Mouse (Mus musculus) forebrain, embryonic 16.5 days (tissue): ENCODE measurements around the gene Scd4. TPM values are rescaled to one million over a fixed set of nuclear protein-coding genes. Genes with fewer than 3 reads are reported as not detected.

Experiments used
- ATAC-seq: fragments of 200-750 bp; cut with Nextera tagmentation; 2 replicates; pipeline ENCODE4 v1.8.0; 2017; ENCODE audit warnings: mild to moderate bottlenecking, moderate library complexity
- H3K27ac ChIP-seq: fragments of 300-500 bp; sonication (generic); 2 replicates; pipeline ENCODE4 v1.5.1; 2014; ENCODE audit warnings: low read length, control low read depth
- H3K27me3 ChIP-seq: fragments of 300-500 bp; sonication (generic); replicated peaks from 2 replicates; pipeline ENCODE4 v1.6.1; 2014; ENCODE audit warnings: low read length; ENCODE audit not compliant: control insufficient read depth, insufficient read depth
- H3K36me3 ChIP-seq: fragments of 300-500 bp; sonication (generic); 2 replicates; pipeline ENCODE4 v1.6.1; 2014; ENCODE audit not compliant: control insufficient read depth, insufficient read depth
- H3K4me1 ChIP-seq: fragments of 300-500 bp; sonication (generic); replicated peaks from 2 replicates; pipeline ENCODE4 v1.6.1; 2014; ENCODE audit warnings: low read length; ENCODE audit not compliant: control insufficient read depth, insufficient read depth
- H3K4me2 ChIP-seq: fragments of 300-500 bp; sonication (generic); 2 replicates; pipeline ENCODE4 v1.6.1; 2014; ENCODE audit warnings: mild to moderate bottlenecking, low read length, control low read depth
- H3K4me3 ChIP-seq: fragments of 300-500 bp; sonication (generic); replicated peaks from 2 replicates; pipeline ENCODE4 v1.5.1; 2014; ENCODE audit warnings: mild to moderate bottlenecking, low read length, control low read depth
- H3K9ac ChIP-seq: fragments of 300-500 bp; sonication (generic); replicated peaks from 2 replicates; pipeline ENCODE4 v1.6.1; 2014; ENCODE audit warnings: low read depth, low read length, control low read depth
- H3K9me3 ChIP-seq: fragments of 300-500 bp; sonication (generic); 2 replicates; pipeline ENCODE4 v1.6.1; 2016; ENCODE audit warnings: low read length; ENCODE audit not compliant: control insufficient read depth
- WGBS: fragments of 180-500 bp; shearing (Covaris S2); extraction: QIAGEN DNeasy Blood & Tissue Kit; methylation state at CpG from one replicate; pipeline ENCODE4 v1.1.7; 2014; 5-methylcytosine and 5-hydroxymethylcytosine counted together
- polyA plus RNA-seq: library from polyadenylated mRNA; unstranded; fragments of >200 nt; fragmentation: Nextera tagmentation; extraction: Ambion mirVana; gene quantifications from 2 replicates; pipeline ENCODE4 v1.2.1, GENCODE M21; 2015

The Scd4 gene
- polyA plus RNA-seq, 1 experiment from 2014 or later = 0.16 TPM

DNA sequence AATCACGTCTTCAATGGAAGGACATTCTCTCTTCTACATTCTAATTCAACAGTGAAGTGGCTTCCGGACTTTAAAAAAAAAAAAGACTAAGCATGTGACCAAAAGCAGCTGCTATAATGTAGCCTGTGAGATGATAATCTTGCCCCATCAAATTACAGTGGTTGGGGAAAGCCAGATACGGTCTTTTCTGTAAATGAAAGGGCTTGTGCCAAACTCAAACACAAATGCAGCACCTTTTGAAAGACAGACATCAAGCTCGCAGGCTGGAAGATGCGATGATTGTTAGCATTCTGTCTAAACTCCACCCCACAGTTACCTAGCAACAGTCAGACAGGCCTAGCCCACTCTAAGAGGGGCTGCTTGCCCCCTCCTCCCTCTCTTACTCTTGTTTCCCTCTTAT lies 22.1 kb upstream of the Scd4 start:
- H3K9ac ChIP-seq = no peak overlapping the region
- no peak overlapping the region for H3K27ac ChIP-seq
- WGBS = 21% methylated on average over 5 of the region's 5 CpGs

DNA sequence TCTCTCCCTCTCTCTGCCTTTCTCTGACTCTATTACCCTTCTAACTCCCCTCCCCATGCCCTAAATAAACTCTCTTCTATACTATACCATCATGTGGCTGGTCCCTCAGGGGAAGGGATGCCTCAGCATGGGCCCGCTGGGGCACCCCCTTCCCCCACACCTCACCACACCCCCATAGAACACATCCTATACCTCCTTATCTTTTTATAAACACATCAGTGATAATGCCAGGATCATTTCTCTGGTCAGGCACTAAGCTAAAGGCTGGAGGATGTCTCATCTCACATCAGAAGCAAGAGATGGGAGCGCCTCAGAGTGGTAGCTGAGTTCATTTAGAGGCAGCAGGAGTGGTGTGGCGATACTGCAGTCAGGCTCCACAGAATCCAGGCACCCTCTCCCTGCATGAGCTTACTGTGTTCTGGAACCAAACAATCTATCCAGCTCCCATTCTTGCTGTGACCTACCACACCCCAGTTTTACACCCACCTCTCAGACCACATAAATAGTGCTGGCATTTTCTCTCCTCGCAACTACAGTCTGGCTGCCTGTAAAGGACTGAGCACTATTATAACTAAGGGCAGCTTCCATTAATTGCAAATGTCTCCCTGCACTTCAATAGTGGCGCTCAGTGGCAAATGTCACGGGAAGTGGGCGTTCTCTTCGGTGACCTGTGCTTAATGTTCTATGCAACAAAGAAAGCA lies 21.4 kb upstream of the Scd4 start:
- Histone ChIP-seq H3K4me1 (peaks cover 16% of the 10 kb centered on the region), H3K27ac (no peak overlapping the region), H3K4me2 (no peak overlapping the region), H3K36me3 (peaks cover 5% of the 10 kb centered on the region; the same call in 1 of the 2 replicates), H3K27me3 (no peaks in the 10 kb centered on the region), H3K4me3 (no peak overlapping the region), H3K9ac (no peak overlapping the region), H3K9me3 (no peaks in the 10 kb centered on the region)
- ATAC-seq = no peak
- 52% methylated on average over 8 of the region's 8 CpGs for WGBS

More for the DNA sequence above, 22.1 kb upstream of the Scd4 start:
- H3K4me3 ChIP-seq = no peak overlapping the region
- H3K4me1 ChIP-seq = peaks cover 19% of the 10 kb centered on the region
- no peaks in the 10 kb centered on the region for H3K9me3 ChIP-seq
- ATAC-seq = no peak
- H3K36me3 ChIP-seq = peaks cover 11% of the 10 kb centered on the region; the same call in 1 of the 2 replicates
- no peaks in the 10 kb centered on the region for H3K27me3 ChIP-seq
- no peak overlapping the region for H3K4me2 ChIP-seq

DNA sequence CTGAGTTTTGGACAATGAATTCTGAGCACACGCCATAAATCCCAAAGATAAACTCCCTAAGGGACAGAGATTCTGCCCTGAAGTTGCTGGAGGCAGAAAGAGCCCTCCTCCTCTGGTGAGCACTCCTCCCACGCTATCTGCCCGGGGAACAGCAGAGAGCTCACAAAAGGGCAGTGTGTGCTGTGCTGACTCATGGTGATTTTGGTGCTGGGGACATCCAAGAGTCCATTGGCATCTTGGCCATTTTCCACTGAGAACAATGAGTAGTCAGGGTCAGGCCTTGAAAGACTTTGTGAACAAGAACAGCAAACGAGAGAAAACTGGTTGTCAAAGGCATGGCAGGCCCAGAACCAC lies 20.9 kb upstream of the Scd4 start:
- ATAC-seq = no peak
- H3K4me2 ChIP-seq = no peak overlapping the region
- H3K36me3 ChIP-seq = no peaks in the 10 kb centered on the region
- peaks cover 16% of the 10 kb centered on the region for H3K4me1 ChIP-seq
- H3K4me3 ChIP-seq = no peak overlapping the region
- no peaks in the 10 kb centered on the region for H3K27me3 ChIP-seq
- H3K9ac ChIP-seq = no peak overlapping the region
- no peak overlapping the region for H3K27ac ChIP-seq
- 17% methylated on average over 4 of the region's 4 CpGs for WGBS
- no peaks in the 10 kb centered on the region for H3K9me3 ChIP-seq

DNA sequence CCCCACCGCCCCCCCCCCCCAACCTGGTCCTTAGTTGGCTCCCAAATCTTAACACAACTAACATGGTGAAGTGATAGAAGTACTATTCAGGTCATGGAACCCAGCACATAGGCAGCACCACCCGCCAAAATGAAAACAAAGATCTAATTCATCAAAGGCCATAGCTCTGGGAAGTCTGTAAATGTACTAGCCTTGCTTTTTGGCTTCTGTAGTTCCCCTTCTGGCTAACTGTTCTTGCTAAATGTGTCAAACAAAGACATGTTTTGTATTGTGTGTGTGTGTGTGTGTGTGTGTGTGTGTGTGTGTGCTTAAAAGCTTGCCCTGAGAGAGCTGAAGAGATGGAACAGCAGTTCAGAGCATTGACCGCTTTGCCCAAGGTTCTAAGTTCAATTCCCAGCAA lies 19.8 kb upstream of the Scd4 start:
- Histone ChIP-seq H3K4me2 (no peak overlapping the region), H3K4me3 (no peak overlapping the region), H3K9ac (no peak overlapping the region), H3K36me3 (no peaks in the 10 kb centered on the region), H3K27me3 (no peaks in the 10 kb centered on the region), H3K9me3 (no peaks in the 10 kb centered on the region), H3K27ac (no peak overlapping the region), H3K4me1 (peaks cover 16% of the 10 kb centered on the region)
- ATAC-seq = no peak
- WGBS = 57% methylated on average over 3 of the region's 3 CpGs

DNA sequence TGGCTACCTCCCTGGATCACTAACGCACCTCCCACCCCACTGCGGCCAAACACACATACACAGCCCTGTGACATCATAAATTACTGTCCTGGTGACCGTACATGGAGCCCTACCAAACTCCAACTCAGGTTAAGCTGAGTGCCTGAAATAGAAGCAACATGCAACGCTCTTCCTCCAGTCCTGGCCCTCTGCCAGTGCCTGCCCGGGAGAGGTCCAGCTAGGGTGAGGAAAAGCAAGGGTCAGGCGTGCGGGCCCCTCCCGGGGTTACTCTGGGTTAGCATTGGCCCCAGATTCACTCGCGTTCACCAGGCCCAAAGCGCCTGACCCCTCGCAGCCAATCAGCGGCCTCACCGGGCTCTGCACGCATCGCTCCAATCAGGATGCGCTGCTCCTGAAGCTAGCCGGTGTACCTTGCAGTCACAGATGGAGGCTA lies 18.5 kb upstream of the Scd4 start:
- H3K4me3 ChIP-seq = peak overlapping the region; percentile 61
- H3K4me2 ChIP-seq = peak overlapping the region; percentile 96
- H3K27me3 ChIP-seq = no peaks in the 10 kb centered on the region
- H3K36me3 ChIP-seq = no peaks in the 10 kb centered on the region
- peaks cover 3% of the 10 kb centered on the region for H3K9me3 ChIP-seq
- H3K4me1 ChIP-seq = peaks cover 16% of the 10 kb centered on the region
- peak; percentile 92 for ATAC-seq
- peak overlapping the region; percentile 64 for H3K9ac ChIP-seq
- 2% methylated on average over 18 of the region's 18 CpGs for WGBS
- no peak overlapping the region for H3K27ac ChIP-seq

DNA sequence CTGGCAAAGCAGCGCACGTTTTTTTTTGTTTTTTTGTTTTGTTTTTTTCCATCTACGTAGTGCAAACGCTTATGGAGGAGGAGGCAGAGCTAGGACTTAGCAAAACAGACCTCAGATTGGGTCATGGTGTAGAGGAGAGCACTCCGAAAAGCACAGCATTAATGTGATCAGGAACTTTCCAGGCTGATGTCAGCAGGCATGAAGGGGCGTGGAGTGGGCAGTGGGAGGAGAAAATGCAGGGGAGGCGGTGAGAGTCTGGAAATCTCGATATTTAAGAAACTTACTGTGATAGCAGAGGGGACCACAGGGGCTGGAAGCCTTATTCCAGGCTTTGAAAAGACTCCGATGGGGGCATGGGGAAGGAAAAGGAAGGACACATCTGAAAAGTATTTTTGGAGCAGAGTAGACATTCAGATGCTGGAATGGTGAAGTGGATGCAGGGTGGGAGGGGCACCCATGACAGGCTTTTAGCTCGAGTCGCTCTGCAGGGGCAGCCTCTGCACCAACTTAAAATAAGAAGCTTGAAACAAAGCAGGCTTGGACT lies 17.9 kb upstream of the Scd4 start:
- no peak overlapping the region for H3K27ac ChIP-seq
- H3K27me3 ChIP-seq = no peaks in the 10 kb centered on the region
- peak; percentile 74 for ATAC-seq
- peak overlapping the region; percentile 96 for H3K4me2 ChIP-seq
- whole genome bisulfite sequencing = 0% methylated on average over 11 of the region's 11 CpGs
- H3K4me3 ChIP-seq = peak overlapping the region; percentile 61
- H3K9me3 ChIP-seq = peaks cover 3% of the 10 kb centered on the region
- peak overlapping the region; percentile 64 for H3K9ac ChIP-seq
- no peaks in the 10 kb centered on the region for H3K36me3 ChIP-seq
- peaks cover 16% of the 10 kb centered on the region for H3K4me1 ChIP-seq

DNA sequence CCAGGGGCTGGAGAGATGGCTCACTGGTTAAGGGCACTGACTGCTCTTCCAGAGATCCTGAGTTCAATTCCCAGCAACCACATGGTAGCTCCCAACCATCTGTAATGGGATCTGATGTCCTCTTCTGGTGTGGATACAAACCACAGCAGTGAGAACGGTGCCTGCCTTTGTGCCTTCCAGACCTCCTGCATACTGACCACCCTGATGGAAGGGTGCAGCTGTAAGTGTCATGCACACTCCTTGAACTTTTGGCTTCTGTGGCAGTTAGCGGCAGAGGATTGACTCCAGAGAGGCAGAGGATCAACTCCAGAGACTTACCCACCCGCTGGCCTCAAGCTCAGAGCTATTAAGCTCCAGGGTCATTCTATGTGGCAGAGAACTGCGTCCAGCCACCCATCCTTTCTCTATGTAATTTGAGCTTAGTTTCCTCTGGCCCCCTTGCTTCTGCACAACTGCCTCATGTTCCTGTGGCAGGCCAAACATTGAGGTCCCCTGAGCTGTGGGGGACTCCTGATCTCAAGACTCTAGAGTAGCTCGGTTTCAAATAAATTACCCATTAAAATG lies 16.1 kb upstream of the Scd4 start:
- Histone ChIP-seq H3K9me3 (peaks cover 3% of the 10 kb centered on the region), H3K4me2 (no peak overlapping the region), H3K4me1 (peaks cover 10% of the 10 kb centered on the region), H3K36me3 (no peaks in the 10 kb centered on the region), H3K9ac (no peak overlapping the region), H3K27ac (no peak overlapping the region), H3K4me3 (no peak overlapping the region), H3K27me3 (no peaks in the 10 kb centered on the region)
- WGBS = 70% methylated on average over 5 of the region's 5 CpGs
- no peak for ATAC-seq

DNA sequence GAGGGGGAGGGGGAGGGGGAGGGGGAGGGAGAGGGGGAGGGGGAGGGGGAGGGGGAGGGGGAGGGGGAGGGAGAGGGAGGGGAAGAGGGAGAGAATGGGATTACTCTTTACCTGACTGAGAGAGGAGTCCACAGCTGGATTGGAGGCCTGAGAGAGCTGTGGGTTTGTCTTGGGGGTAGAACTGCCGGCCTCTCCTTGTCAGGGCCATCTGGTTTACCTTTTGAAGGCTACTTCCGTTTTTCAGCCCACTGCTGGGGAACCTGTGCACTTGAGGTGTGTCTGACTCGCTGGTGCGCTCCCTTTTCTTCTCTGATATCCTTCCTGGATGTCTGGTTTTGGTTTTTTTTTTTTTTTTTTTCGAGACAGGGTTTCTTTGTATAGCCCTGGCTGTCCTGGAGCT lies 15.5 kb upstream of the Scd4 start:
- Histone ChIP-seq H3K36me3 (no peaks in the 10 kb centered on the region), H3K27me3 (no peaks in the 10 kb centered on the region), H3K4me3 (no peak overlapping the region), H3K9ac (no peak overlapping the region), H3K27ac (no peak overlapping the region), H3K4me1 (peaks cover 10% of the 10 kb centered on the region), H3K4me2 (no peak overlapping the region), H3K9me3 (peaks cover 3% of the 10 kb centered on the region)
- no peak for ATAC-seq
- WGBS = 77% methylated on average over 5 of the region's 5 CpGs

DNA sequence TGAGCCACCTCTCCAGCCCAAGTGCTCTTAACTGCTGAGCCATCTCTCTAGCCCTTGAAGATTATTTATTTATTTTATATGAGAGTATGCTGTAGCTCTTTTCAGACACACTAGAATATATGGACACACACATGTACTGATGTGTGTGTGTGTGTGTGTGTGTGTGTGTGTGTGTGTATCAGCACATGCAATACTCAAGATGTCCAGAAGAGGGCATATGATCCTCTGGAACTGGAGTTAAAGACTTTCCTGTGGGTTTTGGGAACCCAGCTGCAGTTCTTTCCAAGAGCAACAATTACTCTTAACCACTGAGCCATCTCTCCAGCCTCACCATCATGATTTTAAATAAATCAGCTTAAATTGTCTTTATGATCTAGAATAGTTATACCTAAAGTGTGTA lies 14.3 kb upstream of the Scd4 start:
- no peak overlapping the region for H3K9ac ChIP-seq
- H3K36me3 ChIP-seq = no peaks in the 10 kb centered on the region
- H3K27me3 ChIP-seq = no peaks in the 10 kb centered on the region
- no peak overlapping the region for H3K27ac ChIP-seq
- no peak for ATAC-seq
- H3K4me3 ChIP-seq = no peak overlapping the region
- peaks cover 3% of the 10 kb centered on the region for H3K9me3 ChIP-seq
- peaks cover 10% of the 10 kb centered on the region for H3K4me1 ChIP-seq
- H3K4me2 ChIP-seq = no peak overlapping the region
